Mouse (Mus musculus) hindbrain, embryonic 16.5 days (tissue): ENCODE results near the gene As3mt. TPM values are rescaled to one million over a fixed set of nuclear protein-coding genes. Genes with fewer than 3 reads are reported as not detected.

Experiments
- ATAC-seq: fragments of 200-750 bp; cut with Nextera tagmentation; 2 replicates; pipeline ENCODE4 v1.8.0; 2017; ENCODE audit warnings: moderate TSS enrichment, moderate library complexity
- H3K27ac ChIP-seq: fragments of 300-500 bp; sonication (generic); 2 replicates; pipeline ENCODE4 v1.5.1; 2014; ENCODE audit warnings: low read depth, mild to moderate bottlenecking, control low read depth, low read length, moderate library complexity
- H3K27me3 ChIP-seq: fragments of 300-500 bp; sonication (generic); replicated peaks from 2 replicates; pipeline ENCODE4 v1.6.1; 2014; ENCODE audit warnings: low read length; ENCODE audit not compliant: control insufficient read depth, insufficient read depth
- H3K36me3 ChIP-seq: fragments of 300-500 bp; sonication (generic); 2 replicates; pipeline ENCODE4 v1.6.1; 2014; ENCODE audit warnings: mild to moderate bottlenecking, low read length, moderate library complexity, mixed read lengths; ENCODE audit not compliant: control insufficient read depth, insufficient read depth
- H3K4me1 ChIP-seq: fragments of 300-500 bp; sonication (generic); 2 replicates; pipeline ENCODE4 v1.6.1; 2014; ENCODE audit warnings: low read depth, low read length; ENCODE audit not compliant: control insufficient read depth, insufficient read depth
- H3K4me2 ChIP-seq: fragments of 300-500 bp; sonication (generic); 2 replicates; pipeline ENCODE4 v1.6.1; 2014; ENCODE audit warnings: mild to moderate bottlenecking, low read length, control low read depth, moderate library complexity
- H3K4me3 ChIP-seq: fragments of 300-500 bp; sonication (generic); 2 replicates; pipeline ENCODE4 v1.5.1; 2014; ENCODE audit warnings: mild to moderate bottlenecking, low read length, control low read depth, moderate library complexity
- H3K9ac ChIP-seq: fragments of 300-500 bp; sonication (generic); 2 replicates; pipeline ENCODE4 v1.6.1; 2014; ENCODE audit warnings: low read depth, mild to moderate bottlenecking, control low read depth, low read length, moderate library complexity
- H3K9me3 ChIP-seq: fragments of 300-500 bp; sonication (generic); 2 replicates; pipeline ENCODE4 v1.6.1; 2014; ENCODE audit warnings: mild to moderate bottlenecking, low read length, moderate library complexity; ENCODE audit not compliant: control insufficient read depth
- WGBS: fragments of 180-500 bp; shearing (Covaris S2); extraction: QIAGEN DNeasy Blood & Tissue Kit; methylation state at CpG from one replicate; pipeline ENCODE4 v1.1.7; 2014; 5-methylcytosine and 5-hydroxymethylcytosine counted together
- polyA plus RNA-seq: library from polyadenylated mRNA; unstranded; fragments of >200 nt; fragmentation: Nextera tagmentation; extraction: Ambion mirVana; gene quantifications from 2 replicates; pipeline ENCODE4 v1.2.1, GENCODE M21; 2015

As3mt gene
- polyA plus RNA-seq, 1 experiment from 2014 or later = 38.0 TPM

GRCm38 (mm10) chr19:46693146-46693545 lies 14.1 kb upstream of the As3mt start:
- Histone ChIP-seq H3K27ac (no peak overlapping the region), H3K9me3 (no peaks in the 10 kb centered on the region), H3K27me3 (no peaks in the 10 kb centered on the region), H3K9ac (no peak overlapping the region), H3K4me1 (peaks cover 10% of the 10 kb centered on the region), H3K4me2 (no peak overlapping the region), H3K4me3 (no peak overlapping the region), H3K36me3 (0 out of 2 replicates have a peak, but pooled peaks cover 3% of the 10 kb centered on the region)
- 80% methylated on average over 4 of the region's 4 CpGs for WGBS
- ATAC-seq = no peak

GRCm38 (mm10) chr19:46696482-46696881 lies 10.8 kb upstream of the As3mt start:
- ATAC-seq = no peak
- Histone ChIP-seq H3K27ac (no peak overlapping the region), H3K4me1 (no peaks in the 10 kb centered on the region), H3K9me3 (no peaks in the 10 kb centered on the region), H3K9ac (no peak overlapping the region), H3K27me3 (no peaks in the 10 kb centered on the region), H3K4me3 (no peak overlapping the region), H3K4me2 (no peak overlapping the region), H3K36me3 (0 out of 2 replicates have a peak, but pooled peaks cover 3% of the 10 kb centered on the region)
- WGBS = 97% methylated on average over 8 of the region's 8 CpGs

DNA sequence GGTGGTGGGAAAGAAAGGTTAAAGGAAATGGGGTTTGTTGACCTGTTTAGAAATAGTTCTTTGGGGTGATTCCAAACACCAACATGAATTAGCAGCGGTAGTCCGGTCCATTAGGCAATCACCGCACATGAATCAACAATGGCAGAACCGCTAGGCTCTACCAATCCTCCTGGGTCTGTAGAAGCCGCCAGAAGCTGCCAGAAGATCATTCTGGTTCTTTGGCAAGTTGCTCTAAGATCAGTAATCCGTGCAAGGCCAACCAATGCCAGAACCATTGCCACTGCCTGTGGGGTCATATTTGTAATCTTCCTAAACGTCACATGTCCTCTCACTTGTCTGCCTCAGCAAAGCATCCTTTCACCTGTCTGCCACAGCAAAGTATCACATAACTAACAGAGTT lies 10.3 kb upstream of the As3mt start:
- H3K9ac ChIP-seq = no peak overlapping the region
- no peaks in the 10 kb centered on the region for H3K4me1 ChIP-seq
- 0 out of 2 replicates have a peak, but pooled peaks cover 3% of the 10 kb centered on the region for H3K36me3 ChIP-seq
- no peaks in the 10 kb centered on the region for H3K9me3 ChIP-seq
- 77% methylated on average over 7 of the region's 7 CpGs for WGBS
- no peaks in the 10 kb centered on the region for H3K27me3 ChIP-seq
- no peak overlapping the region for H3K4me2 ChIP-seq
- no peak overlapping the region for H3K4me3 ChIP-seq
- no peak for ATAC-seq
- H3K27ac ChIP-seq = no peak overlapping the region

- Histone ChIP-seq H3K4me2 (no peak overlapping the region), H3K9ac (no peak overlapping the region), H3K27me3 (no peaks in the 10 kb centered on the region), H3K36me3 (0 out of 2 replicates have a peak, but pooled peaks cover 3% of the 10 kb centered on the region), H3K9me3 (no peaks in the 10 kb centered on the region), H3K4me1 (no peaks in the 10 kb centered on the region), H3K27ac (no peak overlapping the region), H3K4me3 (no peak overlapping the region)
- ATAC-seq = no peak
- 53% methylated on average over 19 of the region's 19 CpGs for WGBS
Measured at GRCm38 (mm10) chr19:46697840-46698517, 9.3 kb upstream of the As3mt start.

GRCm38 (mm10) chr19:46699011-46699481 lies 8.2 kb upstream of the As3mt start:
- 0 out of 2 replicates have a peak, but pooled peaks cover 3% of the 10 kb centered on the region for H3K36me3 ChIP-seq
- H3K27ac ChIP-seq = no peak overlapping the region
- no peak overlapping the region for H3K4me3 ChIP-seq
- ATAC-seq = no peak
- no peaks in the 10 kb centered on the region for H3K27me3 ChIP-seq
- H3K9ac ChIP-seq = no peak overlapping the region
- H3K4me1 ChIP-seq = no peaks in the 10 kb centered on the region
- WGBS = 77% methylated on average over 10 of the region's 10 CpGs
- H3K9me3 ChIP-seq = no peaks in the 10 kb centered on the region
- H3K4me2 ChIP-seq = no peak overlapping the region

DNA sequence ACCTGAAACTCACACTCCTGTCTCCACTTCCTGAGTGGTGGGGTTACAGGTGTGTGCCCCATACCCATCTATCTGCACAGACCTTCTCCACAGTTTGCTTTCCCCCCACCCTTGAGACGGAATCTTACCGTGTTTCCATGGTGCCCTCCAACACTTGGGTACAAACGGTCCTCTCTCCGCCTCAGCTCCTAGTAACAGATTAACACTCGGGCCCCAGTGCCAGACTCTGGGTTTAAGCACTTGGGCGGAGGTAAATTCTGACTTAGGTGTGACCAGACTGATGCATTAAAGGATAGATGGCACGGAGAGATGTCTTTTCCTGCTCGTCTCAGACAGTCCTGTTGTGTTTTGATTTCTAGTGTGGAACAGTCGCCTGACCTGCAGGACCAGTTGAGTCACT lies 6.1 kb upstream of the As3mt start:
- 89% methylated on average over 9 of the region's 9 CpGs for WGBS
- no peak overlapping the region for H3K4me2 ChIP-seq
- H3K4me1 ChIP-seq = no peaks in the 10 kb centered on the region
- no peak overlapping the region for H3K9ac ChIP-seq
- no peak overlapping the region for H3K27ac ChIP-seq
- H3K9me3 ChIP-seq = no peaks in the 10 kb centered on the region
- H3K36me3 ChIP-seq = no peaks in the 10 kb centered on the region
- ATAC-seq = no peak
- no peaks in the 10 kb centered on the region for H3K27me3 ChIP-seq
- no peak overlapping the region for H3K4me3 ChIP-seq

DNA sequence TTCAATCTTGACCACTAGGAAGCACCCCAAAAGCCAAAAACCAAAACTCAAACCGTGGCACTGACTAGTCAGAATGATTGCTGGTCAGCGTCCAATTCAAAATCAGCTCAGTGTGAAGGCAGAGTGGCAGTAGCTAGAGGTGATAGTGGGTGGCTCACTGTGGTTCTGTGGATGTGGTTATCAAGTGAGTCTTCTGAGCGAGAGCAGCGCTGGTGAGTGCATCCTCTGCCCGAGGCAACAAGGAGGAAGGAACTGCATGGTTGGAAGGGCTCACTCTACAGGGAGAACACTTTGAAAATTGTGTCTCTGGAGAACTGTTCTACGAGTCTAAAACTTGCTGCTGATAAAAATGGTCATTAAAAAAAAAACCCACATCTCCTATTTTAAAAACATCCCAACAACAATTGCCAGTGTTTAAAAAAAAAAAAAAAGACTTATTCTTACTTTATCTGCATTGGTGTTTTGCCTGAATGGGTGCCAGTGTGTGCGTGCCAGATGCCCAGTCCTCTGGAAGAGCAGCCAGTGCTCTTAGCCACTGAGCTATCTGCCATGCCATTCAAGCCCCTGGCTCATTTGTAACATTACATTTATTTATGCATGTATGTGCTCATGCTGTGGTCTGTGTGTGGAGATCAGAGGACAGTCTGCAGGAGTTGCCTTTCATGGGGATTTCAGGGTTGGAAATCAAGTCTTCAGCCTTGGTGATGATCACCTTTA lies 1.3 kb upstream of the As3mt start:
- Histone ChIP-seq H3K27me3 (no peaks in the 10 kb centered on the region), H3K9ac (no peak overlapping the region), H3K4me3 (no peak overlapping the region), H3K27ac (no peak overlapping the region), H3K36me3 (no peaks in the 10 kb centered on the region), H3K4me1 (peaks cover 6% of the 10 kb centered on the region), H3K9me3 (no peaks in the 10 kb centered on the region), H3K4me2 (no peak overlapping the region)
- 66% methylated on average over 7 of the region's 7 CpGs for WGBS
- ATAC-seq = no peak

GRCm38 (mm10) chr19:46706540-46707295 lies 540 bp upstream of the As3mt start:
- no peak for ATAC-seq
- Histone ChIP-seq H3K9me3 (no peaks in the 10 kb centered on the region), H3K27me3 (no peaks in the 10 kb centered on the region), H3K4me1 (peaks cover 6% of the 10 kb centered on the region), H3K36me3 (no peaks in the 10 kb centered on the region), H3K27ac (no peak overlapping the region), H3K4me2 (peak overlapping the region; percentile 71), H3K4me3 (no peak overlapping the region; the same call in 1 of the 2 replicates), H3K9ac (no peak overlapping the region)
- WGBS = 78% methylated on average over 9 of the region's 9 CpGs

DNA sequence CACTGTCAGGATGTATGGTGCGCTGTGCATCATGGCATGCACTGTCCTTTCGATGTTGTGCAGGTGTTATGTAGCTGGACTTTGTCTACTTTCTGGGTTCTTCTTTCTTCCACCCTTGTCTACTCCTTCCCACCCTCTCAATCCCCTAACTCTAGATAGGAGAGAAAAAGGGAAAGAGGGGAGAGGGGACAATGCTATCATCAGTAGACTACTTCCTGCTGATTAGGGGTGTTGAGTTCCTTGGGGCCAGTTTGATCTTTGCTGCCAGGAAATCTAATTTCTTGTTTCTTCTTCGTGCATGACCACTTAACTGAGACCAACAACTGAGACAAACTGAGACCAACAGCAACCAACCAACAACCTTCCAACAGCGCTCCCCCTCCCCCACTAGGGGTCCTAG lies 3.4 kb downstream of the As3mt start:
- H3K27ac ChIP-seq = no peak overlapping the region
- no peak overlapping the region for H3K4me3 ChIP-seq
- WGBS = 88% methylated on average over 4 of the region's 4 CpGs
- H3K9ac ChIP-seq = no peak overlapping the region
- H3K4me1 ChIP-seq = peaks cover 6% of the 10 kb centered on the region
- H3K4me2 ChIP-seq = no peak overlapping the region
- H3K27me3 ChIP-seq = no peaks in the 10 kb centered on the region
- no peak for ATAC-seq
- no peaks in the 10 kb centered on the region for H3K36me3 ChIP-seq
- no peaks in the 10 kb centered on the region for H3K9me3 ChIP-seq
